Mouse (Mus musculus): ENCODE results near the gene Mtus2.
"Not testable (repeated sequence)": the region's sequence is repeated elsewhere in the genome, so short reads cannot be mapped to it uniquely, and the experiment has no call there.

The Mtus2 gene

DNA sequence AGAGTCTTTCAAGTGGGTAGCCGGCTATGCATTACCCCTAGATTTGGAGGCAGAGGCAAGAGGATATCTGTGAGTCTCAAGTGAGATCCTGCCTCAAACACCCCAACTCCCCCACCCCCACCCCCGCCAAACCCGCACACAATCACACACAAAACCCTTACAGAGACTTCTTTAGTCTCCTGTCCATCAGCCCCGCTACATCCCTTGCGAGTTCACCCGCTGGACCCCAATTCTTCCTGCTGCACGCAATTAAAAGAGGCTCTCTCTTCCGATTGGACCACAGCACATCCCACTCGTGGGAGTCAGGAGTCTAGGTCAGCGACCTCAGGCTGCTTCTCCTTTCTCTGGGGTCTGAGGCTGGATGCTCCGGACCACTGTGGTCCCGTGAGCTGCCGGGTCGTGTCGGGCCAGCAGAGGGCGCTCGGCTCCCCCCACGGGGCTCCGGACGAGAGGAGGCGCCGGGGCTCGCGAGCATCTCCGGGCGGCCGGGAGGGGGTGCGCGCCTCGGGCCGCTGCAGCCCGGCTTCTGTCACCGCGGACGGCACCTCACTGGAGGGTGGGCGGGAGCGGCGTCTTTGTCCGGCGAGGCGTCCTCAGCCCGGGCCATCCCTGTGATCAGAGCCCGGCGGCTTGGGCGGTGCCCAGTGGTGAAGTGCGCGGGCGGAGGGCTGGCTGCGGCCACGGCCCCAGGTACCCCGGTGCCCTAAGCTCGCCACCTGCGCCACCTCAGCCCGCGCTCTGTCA lies at the start of gene Mtus2:
Mtus2 (plus strand) TSS at position 500 of the 744 bp plus-strand sequence.
- peak; percentile 37 for DNase-seq (ENCODE audit: low read depth, low spot score)

DNA sequence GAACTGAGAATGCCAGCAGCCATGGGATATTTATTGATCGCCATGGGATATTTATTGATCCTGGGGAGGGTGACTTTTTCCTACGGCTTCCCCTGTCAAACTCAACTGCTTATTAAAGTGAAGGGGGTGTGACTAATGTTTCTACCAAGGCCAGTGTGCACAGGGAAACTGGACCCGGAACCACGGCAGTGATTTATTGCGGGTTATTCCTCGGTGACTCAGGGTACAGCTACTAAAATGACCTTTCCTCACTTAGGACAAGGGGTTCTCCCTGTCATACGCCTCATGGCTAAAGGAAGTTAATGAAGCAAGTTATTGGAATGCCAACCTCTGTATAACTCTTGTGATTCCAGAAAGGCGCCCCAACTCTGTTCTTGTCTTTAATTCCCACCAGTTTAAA lies 49.3 kb upstream of the Mtus2 start:
- DNase-seq (ENCODE audit: low read depth, low spot score) = no peak

DNA sequence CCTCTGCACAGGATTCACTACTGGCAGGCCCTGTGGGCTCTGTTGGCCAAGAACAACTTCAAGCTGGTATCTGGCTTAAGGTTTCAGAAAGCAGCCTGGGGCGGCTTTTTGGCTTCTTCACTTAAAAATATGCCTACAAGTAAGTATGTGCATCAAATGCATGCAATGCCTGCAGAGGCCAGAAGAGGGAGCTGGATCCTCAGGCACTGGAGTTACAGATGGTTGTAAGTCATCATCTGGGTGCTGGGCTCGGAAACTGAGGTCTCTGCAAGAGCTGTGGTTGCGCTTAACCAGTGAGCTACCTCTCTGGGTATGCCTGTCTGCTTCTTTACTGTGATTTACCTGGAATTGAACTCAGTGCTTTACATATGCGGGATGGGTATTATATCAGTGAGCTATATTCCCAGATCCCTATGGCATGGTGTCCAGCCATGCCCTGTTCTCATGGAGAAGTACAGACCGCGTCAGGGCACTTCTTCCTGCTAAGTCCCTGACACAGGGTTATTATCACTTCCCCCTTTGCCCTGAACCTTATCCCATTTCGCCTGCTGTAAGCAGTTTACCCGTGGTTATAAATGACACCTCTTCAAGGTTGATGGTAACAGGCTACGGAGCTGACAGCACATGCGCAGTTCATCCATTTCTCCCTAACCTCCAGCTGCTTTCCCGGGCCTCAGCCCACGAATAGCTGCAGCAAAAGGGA lies 46.2 kb upstream of the Mtus2 start:
- no peak for DNase-seq (ENCODE audit: low read depth, low spot score)

DNA sequence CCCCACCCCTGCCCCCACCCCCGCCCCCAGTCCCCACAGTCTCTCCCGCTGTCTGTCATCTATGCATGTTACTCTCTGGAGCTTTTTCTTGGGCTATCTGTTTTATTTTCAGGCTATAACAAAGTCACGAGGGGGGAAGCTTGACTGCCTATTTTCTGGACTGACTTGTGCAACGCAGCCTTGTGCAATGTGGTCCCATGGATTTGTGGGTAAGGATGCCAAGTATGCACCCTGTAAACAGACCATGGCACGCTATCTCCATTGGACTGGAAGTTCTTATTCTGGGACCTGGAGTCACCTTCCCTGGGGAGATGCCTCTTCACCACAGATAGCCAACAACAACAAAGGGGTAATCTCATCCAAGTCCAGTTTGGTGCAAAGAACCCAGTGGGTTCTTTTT lies 45.4 kb upstream of the Mtus2 start:
- no peak for DNase-seq (ENCODE audit: low read depth, low spot score)

DNA sequence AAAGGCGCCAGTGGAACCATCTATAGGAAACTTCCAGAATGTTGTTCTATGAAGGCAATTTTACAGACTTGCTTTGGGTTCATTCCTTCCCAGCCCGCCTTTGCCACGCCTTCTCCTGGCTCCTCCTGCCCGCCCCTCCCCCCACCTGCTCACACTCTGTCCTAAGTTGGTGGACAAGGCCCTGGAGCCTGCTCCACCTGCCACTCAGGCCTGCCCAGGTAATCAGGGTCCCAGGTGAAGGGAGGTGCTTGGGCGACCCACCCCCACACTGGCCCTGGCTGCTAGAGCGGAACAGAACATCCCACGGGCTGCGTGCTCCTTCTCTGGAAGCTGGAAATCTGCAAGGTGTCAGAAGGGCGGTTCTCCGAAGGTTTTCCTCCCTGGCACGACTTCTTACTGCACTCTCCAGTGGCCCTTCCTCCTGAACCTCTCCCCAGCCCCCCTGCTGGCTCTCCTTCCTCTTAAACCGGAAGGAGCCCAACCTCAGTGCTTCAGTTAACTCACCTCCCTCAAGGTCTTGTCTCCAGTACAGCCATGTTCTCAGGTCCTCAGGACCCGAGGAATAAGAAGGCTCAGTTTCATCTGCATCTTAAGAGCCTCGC lies 43.8 kb upstream of the Mtus2 start:
- DNase-seq (ENCODE audit: low read depth, low spot score) = no peak

DNA sequence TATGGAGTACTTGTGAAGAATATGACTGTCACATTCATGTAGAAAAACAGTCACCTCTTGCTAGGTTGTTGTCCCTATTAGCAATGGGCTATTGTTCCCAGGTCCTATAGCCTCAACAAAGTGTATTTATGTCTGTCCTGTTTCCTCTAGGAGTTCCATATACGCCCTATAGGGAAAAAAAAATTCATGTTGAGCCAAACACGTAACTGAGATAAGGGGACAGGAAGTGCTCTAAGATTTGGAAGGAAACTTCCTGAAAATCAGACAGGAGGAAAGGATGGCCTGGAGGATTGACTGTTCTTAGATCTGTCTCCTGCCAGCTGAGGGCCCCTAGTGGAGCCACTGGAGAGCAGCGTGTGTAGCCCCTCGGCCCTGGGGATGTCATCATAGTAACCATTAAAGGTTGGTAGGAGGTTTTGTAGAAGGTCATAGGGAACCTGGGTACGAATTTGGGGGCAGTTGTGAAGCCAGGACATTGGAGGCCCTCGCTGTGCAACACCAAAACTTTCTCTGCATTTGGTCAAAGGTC lies 42.0 kb upstream of the Mtus2 start:
- no peak for DNase-seq (ENCODE audit: low read depth, low spot score)

DNA sequence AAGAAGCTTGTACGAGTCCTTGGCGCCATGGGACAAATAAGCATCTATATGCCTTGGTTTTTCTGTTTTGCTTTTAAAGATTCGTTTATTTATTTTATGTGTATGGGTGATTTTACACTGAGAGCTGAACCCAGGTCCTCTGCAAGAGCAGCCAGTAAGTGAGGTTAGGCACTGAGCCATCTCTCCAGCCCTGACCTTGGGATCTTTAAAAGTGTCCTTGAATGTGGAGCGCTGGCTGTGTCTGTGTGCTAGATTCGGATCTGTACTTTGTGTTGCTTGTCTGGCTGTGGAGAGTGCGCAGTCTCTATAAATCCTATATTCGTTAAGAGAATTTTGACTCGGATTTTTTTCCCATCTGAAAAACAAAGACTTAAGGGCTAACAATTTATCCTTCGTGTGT lies 40.9 kb upstream of the Mtus2 start:
- DNase-seq (ENCODE audit: low read depth, low spot score) = no peak

DNA sequence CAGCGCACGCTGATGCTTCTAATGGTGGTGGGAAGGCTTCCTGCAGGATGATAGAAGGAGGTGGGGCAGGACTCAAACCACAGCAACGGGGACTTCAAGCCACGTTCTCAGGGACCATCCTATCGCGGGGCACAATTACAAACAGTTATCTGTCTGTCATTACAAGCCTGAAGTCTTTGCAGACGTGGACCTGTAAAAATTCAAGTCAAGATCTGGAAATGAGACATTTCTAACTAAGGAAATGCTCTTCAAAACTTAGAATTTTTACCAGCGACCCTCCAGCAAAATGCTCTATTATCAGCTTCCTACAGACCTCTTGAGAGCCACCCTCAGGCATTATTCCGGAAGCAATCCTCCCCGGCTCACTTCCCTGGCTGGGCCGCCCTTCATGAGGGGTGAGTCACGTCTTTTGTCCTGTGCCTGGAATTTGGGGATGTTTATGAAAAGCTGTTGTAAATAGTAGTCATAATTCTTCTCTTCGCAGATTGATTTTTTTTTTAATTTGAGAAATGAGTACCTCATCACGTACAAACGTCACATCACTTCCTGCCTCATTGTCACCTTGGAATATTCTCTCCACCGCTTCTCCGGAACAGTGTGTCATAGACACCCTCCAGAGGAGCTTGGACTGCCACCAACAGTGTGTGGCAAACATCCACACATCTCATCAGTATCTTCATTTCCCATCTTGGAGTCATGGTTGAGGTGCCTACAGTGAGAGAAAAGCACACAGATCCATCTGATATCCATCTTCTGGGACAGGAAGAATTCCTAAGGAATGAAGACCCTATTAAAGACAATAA lies 38.9 kb upstream of the Mtus2 start:
- no peak for DNase-seq (ENCODE audit: low read depth, low spot score)

DNA sequence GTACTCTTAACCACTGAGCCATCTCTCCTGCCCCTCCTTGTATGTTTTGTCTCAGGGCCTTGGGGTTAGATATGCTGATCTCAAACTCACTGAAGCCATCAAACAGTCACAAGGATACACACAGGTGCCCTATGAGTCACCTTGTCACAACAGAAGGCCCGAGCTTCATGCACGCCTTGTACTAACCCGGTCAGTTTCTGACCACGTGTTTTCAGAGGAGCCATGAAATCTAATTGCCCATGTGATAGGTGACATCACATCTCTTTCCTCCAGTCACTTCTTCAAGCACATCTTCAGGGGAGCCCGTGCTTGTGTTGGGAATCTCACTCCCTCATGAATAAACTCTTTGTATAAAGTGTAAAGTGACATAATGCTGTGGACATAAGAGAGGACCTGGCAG lies 32.5 kb upstream of the Mtus2 start:
- no peak for DNase-seq (ENCODE audit: low read depth, low spot score)

DNA sequence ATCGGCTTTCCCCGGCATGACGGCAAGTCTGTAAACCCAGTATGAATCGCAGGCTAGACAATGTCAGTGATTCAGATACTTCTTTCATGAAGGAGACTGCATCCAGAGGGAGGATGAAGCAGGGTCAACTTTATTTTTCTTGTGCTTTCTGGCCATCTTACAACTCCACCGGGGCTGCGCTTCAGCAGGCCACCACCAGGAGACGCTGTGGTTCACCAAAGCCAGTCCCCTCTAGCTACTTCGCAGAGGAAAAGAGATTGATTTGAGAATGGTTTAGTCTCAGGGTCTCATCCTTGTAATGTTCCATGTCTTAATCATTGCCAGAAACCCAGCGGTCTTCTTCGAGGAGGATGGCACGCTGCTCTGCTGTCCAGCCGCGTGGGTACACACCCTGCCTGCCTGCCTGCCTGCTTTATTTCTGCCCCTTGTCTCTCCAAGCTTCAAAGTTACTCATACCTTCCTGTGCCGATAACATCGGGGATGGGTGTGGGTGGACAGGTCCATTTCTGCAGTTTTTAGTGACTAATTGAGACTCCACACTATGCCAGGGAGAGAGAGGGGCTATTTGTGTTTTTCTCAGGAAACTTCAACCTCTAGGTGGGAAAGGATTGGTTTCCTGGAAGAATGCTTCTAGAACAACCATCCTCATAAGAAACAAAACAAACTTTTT lies 31.1 kb upstream of the Mtus2 start:
- DNase-seq (ENCODE audit: low read depth, low spot score) = no peak

DNA sequence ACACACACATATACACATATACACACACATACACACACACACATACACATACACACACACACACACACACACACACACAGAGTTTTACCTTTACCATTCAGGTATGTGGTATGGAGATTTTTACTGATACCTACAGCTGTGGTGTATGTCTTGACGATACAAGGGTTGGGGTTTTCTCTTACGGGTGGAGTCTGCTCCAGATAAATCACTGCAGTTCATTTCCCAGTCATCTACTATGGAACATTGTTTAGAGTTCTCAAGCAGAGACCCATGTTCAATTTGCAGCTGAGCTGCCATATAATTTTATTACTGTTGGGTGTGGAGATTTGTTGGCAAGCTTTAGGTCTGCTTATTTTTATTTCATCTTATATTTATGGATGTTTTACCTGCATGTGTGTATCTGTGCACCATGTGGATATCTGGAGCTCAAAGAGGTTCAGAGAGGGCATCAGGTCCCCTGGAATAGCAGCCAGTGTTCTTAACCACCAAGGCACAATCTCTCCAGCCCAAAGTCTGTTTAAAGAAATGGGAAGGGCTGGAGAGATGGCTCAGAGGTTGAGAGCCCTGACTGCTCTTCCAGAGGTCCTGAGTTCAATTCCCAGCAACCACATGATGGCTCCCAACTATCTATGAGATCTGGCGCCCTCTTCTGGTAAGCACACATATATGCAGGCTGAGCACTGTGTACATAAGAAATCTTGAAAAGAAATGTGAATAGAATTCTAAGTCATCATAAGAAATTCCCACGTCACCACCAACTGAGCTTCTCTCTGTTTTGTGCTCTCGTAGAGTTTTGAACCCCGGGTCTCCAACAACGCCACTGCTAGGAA lies 28.2 kb upstream of the Mtus2 start:
- DNase-seq (ENCODE audit: low read depth, low spot score) = no peak

DNA sequence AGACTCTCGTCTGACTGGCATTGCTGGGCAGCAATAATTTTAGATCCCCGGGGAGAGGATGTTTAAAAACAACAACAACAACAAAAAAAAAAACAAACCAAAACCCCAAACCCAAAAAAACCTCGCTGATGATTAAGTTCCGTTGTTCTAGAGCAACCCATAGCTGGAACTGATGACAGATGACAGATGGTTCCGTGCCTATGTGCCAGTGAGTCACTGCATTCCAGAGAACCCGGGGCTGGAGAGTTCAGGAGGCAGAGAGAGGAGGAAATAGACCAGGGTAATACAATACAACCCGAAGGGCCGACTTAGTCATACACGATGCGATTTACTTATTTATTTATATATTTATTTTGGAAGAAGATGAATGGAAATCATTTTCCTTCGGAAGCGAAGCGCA lies 22.0 kb upstream of the Mtus2 start:
- DNase-seq (ENCODE audit: low read depth, low spot score) = no peak

DNA sequence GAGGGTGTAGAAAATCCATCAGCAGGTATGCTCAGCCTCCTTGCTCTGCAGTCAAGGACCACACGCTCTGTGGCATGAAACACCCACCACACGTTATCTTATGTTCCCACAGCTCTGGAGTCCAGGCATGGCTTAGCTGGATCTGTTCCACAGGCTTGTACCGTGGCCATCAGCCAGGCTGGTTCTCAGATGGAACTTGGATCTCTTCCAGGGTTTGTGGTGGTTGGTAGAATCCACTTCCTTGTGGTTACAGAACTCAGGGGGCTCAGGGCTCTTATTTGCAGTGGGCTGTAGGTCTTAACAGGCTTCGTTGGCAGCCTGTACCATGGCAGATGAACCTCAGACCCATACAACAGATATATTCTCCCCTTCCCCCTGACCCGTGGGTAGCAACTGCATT lies 17.9 kb upstream of the Mtus2 start:
- no peak for DNase-seq (ENCODE audit: low read depth, low spot score)

DNA sequence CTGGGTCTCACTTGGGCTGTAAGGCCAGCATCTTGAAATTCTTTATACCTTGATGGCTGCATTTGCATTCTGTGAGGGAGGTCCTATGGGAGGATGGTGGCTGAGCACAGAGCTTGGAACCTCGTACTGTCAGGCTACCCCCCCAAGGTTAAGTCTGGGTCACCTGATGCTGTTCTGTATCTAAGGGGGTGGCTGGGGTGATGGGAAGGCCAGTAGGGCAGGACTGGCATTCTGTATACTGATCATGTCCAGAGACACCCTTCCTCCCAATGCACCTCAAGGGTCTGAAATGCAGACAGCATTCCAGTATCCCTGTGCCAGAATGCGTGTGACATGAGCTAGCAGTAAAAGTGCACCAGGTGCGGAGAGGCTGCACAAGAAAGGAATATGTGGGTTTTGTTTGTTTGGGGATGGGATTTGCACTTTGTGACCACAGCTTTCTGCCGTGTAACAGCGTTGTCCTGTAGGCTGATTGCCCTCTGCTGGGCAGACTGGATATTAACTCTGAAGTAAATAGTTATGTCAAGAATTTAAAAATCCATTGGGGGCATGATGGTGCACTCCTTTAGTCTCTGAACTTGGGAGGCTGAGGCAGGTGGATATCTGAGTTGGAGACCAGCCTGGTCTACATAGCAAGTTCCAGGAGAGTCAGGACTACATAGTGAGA lies 12.0 kb upstream of the Mtus2 start:
- no peak for DNase-seq (ENCODE audit: low read depth, low spot score)

DNA sequence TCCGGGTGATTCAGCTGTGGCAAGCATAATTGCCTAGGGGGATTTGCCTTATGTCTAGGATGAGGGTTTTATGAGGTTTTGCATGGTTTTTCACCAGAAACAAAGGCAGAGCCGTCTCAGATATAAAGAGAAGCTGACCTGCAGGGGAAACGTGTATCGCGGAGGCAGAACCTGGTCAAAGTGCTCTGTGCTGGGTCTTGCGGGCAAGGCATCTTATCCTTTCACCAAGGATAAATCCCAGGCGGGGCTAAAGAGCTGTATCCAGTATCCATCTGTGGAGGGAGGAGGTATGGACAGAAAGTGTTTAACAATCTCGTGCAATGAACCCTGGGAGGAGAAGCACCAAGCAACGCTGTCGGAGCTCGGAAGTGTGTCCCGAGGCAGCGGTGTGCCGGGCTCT lies 7.2 kb upstream of the Mtus2 start:
- no peak for DNase-seq (ENCODE audit: low read depth, low spot score)

DNA sequence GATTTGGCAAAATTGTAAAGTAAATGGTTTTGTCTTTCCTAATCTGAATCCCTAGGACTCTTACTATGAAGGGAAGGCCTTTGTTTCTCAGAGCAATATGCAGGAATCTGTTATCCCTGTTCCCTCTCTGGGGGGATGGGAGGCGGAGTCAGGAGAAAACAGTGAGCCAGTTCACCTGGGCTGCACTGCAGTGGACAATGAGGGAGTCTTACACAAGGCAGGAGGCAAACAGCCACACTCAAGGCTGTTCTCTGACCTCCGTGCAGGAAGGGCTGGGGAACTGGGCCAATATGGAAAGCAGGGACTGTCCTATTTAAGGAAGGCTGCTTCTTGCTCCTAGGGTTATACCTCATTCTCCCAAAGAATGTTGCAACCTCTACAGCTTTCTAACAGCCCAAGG lies 5.4 kb upstream of the Mtus2 start:
- DNase-seq (ENCODE audit: low read depth, low spot score) = no peak

DNA sequence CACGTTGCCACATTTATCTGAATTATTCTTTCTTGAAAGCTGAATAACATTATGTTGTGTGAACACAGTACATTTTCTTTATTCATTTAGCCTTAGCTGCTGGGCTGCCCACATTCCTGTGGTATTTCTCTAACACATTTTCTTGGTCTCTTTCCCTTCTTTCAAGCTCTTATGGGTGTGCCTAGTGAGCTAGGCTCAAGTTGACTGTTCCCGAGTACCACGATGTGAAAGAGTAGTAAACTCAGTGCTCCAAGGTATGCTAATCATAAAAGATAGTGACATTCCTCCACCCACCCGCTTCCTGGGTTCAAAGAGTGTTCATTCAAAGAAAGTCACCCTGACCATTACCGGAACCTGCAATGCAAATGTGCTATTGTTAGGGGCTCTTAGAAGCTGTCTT lies 3.9 kb upstream of the Mtus2 start:
- not testable (repeated sequence) for DNase-seq (ENCODE audit: low read depth, low spot score)

DNA sequence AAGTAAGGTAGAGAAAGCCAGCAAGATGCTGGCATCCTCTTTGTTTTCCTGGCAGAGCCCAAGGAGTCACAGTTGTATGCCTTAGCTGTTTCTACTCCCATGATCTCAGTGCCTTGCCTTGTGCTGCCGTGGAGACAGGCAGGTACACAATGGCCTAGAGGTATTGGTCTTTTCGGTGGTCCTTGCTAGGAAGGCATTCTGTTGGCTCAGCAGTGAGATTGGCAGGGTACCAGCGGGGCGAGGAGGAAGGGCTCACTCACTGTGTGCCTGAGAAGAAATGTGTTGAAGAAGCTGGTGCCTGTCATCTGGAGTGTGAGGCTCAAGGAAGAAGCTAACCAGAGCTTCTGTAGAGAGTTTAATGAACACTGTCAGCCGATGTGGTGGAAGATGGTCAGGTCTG lies 1.4 kb upstream of the Mtus2 start:
- no peak for DNase-seq (ENCODE audit: low read depth, low spot score)

DNA sequence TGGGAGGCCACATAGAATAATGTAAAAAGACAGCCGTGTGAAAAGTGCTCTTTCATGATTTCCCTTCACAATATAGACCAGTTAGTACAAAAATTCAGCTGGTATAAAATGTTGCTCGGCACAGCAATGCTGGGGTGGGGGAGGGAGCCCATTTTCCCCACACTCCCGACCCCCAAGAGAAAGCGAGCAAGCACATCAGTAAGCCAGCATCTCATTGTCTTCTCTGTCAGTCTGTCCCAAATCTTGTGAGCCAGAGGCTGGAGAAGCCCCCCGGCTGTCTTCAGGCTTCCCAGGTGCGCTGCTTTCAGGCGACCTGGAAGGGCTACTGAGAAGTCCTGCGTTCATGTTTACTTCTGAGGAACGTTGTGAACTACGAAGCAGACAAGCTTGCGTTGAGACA lies 699 bp upstream of the Mtus2 start:
- DNase-seq (ENCODE audit: low read depth, low spot score) = no peak

Measured in CD4-positive helper T cell, adult 2 months (primary cell).